Mouse (Mus musculus) gastrocnemius, postnatal 10 days (tissue): ENCODE data around the gene Ptcd3. TPM values are rescaled to one million over a fixed set of nuclear protein-coding genes. Genes with fewer than 3 reads are reported as not detected.
"Not testable (repeated sequence)": the region's sequence is repeated elsewhere in the genome, so short reads cannot be mapped to it uniquely, and the experiment has no call there.

ENCODE experiments used
- DNase-seq: peaks from one replicate; pipeline ENCODE4 v3.0.0; 2021; ENCODE audit warnings: mixed read lengths
- total RNA-seq, 2 experiments: library from RNA; stranded (reverse); gene quantifications; 2 replicates each; pipeline ENCODE4 v1.2.3; 2021

The Ptcd3 gene
- total RNA-seq, 2 experiments from 2014 or later, result 71.1 to 76.2 TPM

- no peak for DNase-seq
Measured at GRCm38 (mm10) chr6:71871396-71871795, 37.2 kb downstream of the Ptcd3 start.

GRCm38 (mm10) chr6:71868809-71869208 is 39.7 kb downstream of the Ptcd3 start:
- no peak for DNase-seq

DNA sequence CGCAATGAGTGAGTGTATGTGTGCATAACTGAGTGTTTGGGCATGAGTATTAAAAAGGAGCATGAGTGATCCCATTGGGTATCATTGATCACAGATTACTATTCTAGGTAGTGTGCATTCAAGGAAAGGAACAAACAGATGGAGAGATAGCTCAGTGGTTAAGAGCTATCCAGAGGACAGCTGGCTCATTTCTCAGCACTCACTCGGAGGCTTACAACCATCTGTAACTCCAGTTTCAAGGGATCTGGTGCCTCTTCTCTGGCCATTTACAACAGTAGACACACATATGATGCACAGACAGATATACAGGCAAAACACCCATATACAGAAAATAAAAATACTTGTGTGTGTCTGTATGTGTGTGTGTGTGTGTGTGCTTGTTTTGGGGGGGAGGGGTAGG is 40.8 kb downstream of the Ptcd3 start:
- DNase-seq, result no peak

DNA sequence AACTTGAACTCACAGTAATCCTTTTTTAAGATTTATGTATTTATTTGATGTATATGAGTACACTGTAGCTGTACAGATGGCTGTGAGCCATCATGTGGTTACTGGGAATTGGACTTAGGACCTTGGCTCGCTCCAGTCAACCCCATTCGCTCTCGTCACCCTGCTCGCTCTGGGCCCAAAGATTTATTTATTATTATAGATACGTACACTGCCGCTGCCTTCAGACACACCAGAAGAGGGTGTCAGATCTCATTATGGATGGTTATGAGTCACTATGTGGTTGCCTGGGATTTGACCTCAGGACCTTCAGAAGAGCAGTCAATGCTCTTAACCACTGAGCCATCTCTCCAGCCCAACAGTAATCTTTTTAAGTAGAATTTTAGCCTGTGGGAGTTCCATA is 61.6 kb downstream of the Ptcd3 start:
- not testable (repeated sequence) for DNase-seq

GRCm38 (mm10) chr6:71840597-71841290 is 67.8 kb downstream of the Ptcd3 start:
- no peak for DNase-seq

- DNase-seq, result no peak
Measured at GRCm38 (mm10) chr6:71839815-71840214, 68.7 kb downstream of the Ptcd3 start.

DNA sequence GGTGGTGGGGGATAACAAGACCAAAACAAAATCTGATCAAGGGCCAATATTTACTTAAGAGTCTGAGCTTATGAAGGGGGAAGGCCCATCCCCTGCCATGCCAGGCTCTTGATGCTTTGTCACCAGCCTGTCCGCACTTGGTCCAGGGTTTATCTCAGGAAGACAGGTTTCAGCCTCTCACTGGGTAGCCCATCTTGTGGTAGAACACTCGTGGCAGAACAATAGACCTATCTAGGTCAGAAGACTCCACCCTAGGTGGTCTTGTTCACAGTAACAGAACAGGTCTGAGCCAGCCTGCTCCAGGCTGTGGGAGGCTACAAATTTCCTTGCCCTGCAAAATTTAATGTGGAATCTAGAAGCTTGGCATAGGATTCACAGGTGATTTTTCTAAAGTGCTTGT is 71.7 kb downstream of the Ptcd3 start:
- DNase-seq, result no peak

- DNase-seq, result peak; percentile 91
Measured at GRCm38 (mm10) chr6:71831581-71831960, 77.0 kb downstream of the Ptcd3 start.

DNA sequence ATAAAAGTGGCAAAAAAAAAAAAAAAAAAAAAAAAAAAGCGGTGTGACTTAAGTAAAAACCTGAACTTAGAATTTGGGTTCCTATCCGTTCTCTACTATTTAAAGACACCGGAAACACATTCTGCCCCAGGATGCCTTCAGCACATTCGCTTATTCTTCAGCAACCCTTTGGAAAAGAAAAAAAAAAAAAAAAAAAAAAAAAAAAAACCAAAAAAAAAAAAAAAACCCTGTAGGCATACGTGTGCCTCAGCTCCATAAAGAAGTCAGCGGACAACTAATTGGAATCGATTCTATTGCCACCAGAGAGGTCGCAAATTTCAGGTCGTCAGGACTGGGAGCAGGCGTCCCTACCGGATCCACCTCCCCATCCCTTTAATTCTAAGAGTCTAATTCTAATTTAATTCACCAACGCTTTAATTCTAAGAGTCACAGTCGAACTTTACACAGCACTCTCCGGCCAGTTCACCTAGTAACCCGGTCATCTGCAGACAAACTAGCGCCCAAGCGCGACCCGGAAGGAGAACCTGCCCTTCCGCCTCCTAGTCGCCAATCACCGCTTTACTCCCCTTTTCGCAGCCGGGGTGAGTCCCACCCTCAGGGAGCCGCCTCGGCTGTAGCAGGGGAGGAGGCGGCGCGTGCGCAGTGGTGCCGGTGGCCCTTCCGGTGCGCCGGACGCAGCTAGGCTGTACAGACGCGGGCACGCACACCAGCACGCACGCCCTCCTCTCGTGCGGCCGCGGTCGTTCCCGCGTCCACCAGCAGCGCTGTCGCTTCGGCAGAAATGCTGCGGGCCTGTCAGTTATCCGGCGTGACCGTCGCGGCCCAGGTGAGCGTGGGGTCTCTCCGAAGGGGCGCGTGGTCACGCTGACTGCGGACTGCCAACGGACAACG is 77.6 kb downstream of the Ptcd3 start, which contains the start of gene Immt:
Immt (plus strand) TSS at position 642 of the 891 bp plus-strand sequence.
- DNase-seq, result peak; percentile 98

Other genes with a start within 250 kb of the Ptcd3 start
- gene Reep1, start 201.2 kb downstream of the Ptcd3 start, total RNA-seq, result 100 to 1,000 TPM; 104 to 111 TPM
- 10 to 100 TPM; 28.5 to 29.8 TPM for gene Mrpl35, start 81.8 kb downstream of the Ptcd3 start, total RNA-seq
- gene Immt, start 77.4 kb downstream of the Ptcd3 start, total RNA-seq, result 100 to 1,000 TPM; 203 to 246 TPM
- 10 to 100 TPM; 32.8 to 35.7 TPM for gene Polr1a, start 303 bp upstream of the Ptcd3 start, total RNA-seq
- gene St3gal5, start 188.8 kb upstream of the Ptcd3 start, total RNA-seq, result 100 to 1,000 TPM in 1 of 2 experiments, 10 to 100 TPM in 1; 84.7 to 105 TPM